Comparison of ENCODE assay signal across 17 mouse cellular contexts in the genomic region with DNA sequence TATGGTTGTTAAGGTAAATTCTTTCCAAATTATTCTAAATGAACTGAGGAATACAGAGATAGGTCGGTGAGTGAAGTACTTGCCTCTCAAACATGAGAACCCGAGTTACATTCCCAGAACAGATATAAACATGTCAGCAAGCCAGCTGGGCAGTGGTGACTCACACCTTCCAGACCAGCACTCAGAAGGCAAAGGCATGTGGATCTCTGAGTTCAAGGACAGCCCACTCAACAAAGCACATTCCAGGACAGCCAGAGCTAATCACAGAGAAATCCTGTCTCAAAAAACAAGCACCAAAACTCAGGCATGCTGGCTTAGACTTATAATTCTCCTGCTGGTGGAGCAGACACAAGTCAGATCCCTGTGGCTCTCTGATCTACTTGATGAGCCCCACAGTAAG. TPM values are rescaled to one million over a fixed set of nuclear protein-coding genes. Genes with fewer than 3 reads are reported as not detected.
DNase-seq lines count a peak whose midpoint lies in the region; ATAC-seq and TF ChIP-seq lines count a peak whose summit lies in the region.
"Had no signal": no experiment of that assay in that cellular context is flagged by ENCODE, and none has a peak within 500 bp of the region (broad histone marks: within the 10 kb centered on the region; RNA-seq: fewer than 3 reads in every experiment).

No protein-coding gene starts in this region.

- peak overlapping the region; percentile 20; the same call in 1 of the 2 replicates for H3K27ac ChIP-seq in heart, embryonic 15.5 days
- no peak overlapping the region for H3K27ac ChIP-seq in heart, adult 2 months
- H3K27ac ChIP-seq: midbrain, embryonic 13.5 days; neural tube, embryonic 13.5 days had no signal

- H3K79me2 ChIP-seq in heart, adult 2 months (replicated peaks; ENCODE audit: control insufficient read depth, insufficient read depth, low read length), result no peaks in the 10 kb centered on the region

- DNase-seq in adrenal gland, postnatal 10 days, result peak; percentile 12
- DNase-seq in adrenal gland, postnatal 14 days, result no peak
- DNase-seq in heart, adult 2 months, result no peak
- peak; percentile 49 for DNase-seq in 416B (ENCODE audit: low read depth)
- DNase-seq in brain, adult 2 months (ENCODE audit: low read depth, low spot score), result peak; percentile 8
- DNase-seq in embryo, embryonic 10 days (ENCODE audit: low spot score), result no peak
- DNase-seq in testis, postnatal 10 days (ENCODE audit: low spot score), result no peak
- DNase-seq: cerebellum, adult 2 months; cerebellum, postnatal 36 days; kidney, adult 8-10 months; kidney, postnatal 4 days; right cerebral cortex, adult 18-20 months; thymus, postnatal 14 days had no signal

- no peak overlapping the region for H3K4me2 ChIP-seq in heart, embryonic 15.5 days
- H3K4me2 ChIP-seq: liver, embryonic 11.5 days; midbrain, embryonic 13.5 days; neural tube, embryonic 13.5 days had no signal

- no peak overlapping the region for H3K4me3 ChIP-seq in heart, embryonic 15.5 days
- H3K4me3 ChIP-seq in heart, adult 2 months, result no peak overlapping the region
- H3K4me3 ChIP-seq: midbrain, embryonic 13.5 days; neural tube, embryonic 13.5 days had no signal

- no peak for TF ChIP-seq CTCF in heart, adult 2 months (IDR thresholded peaks at IDR 0.05)

- no peaks in the 10 kb centered on the region for H3K27me3 ChIP-seq in heart, embryonic 15.5 days
- no peaks in the 10 kb centered on the region for H3K27me3 ChIP-seq in heart, adult 2 months (ENCODE audit: control insufficient read depth, insufficient read depth, low read length)
- H3K27me3 ChIP-seq: neural tube, embryonic 13.5 days had no signal

- 30% methylated on average over 2 of the region's 2 CpGs for WGBS in heart, embryonic 15.5 days
- 36% methylated on average over 2 of the region's 2 CpGs for WGBS in heart, adult 2 months

- H3K9ac ChIP-seq in heart, embryonic 15.5 days, result no peak overlapping the region
- no peak overlapping the region for H3K9ac ChIP-seq in heart, adult 2 months (ENCODE audit: low read depth, low read length)
- H3K9ac ChIP-seq: midbrain, embryonic 13.5 days; neural tube, embryonic 13.5 days had no signal

- intact Hi-C loops in heart, adult 2 months (cut with DNase I), result no loop called here

- no peaks in the 10 kb centered on the region for H3K4me1 ChIP-seq in heart, embryonic 15.5 days (replicated peaks)
- H3K4me1 ChIP-seq in heart, adult 2 months (ENCODE audit: control insufficient read depth, insufficient read depth, low read length), result no peaks in the 10 kb centered on the region
- H3K4me1 ChIP-seq: midbrain, embryonic 13.5 days had no signal

- ATAC-seq in heart, embryonic 15.5 days (replicated peaks; ENCODE audit: insufficient number of reproducible peaks, insufficient read depth, low FRiP score, low read depth), result no peak
- ATAC-seq: midbrain, embryonic 13.5 days had no signal

- no peaks in the 10 kb centered on the region for H3K9me3 ChIP-seq in heart, embryonic 15.5 days (replicated peaks)
- H3K9me3 ChIP-seq: midbrain, embryonic 13.5 days; neural tube, embryonic 13.5 days had no signal

- no peaks in the 10 kb centered on the region for H3K36me3 ChIP-seq in heart, embryonic 15.5 days
- H3K36me3 ChIP-seq in heart, adult 2 months (ENCODE audit: control insufficient read depth, insufficient read depth, low read length), result no peaks in the 10 kb centered on the region
- H3K36me3 ChIP-seq: midbrain, embryonic 13.5 days; neural tube, embryonic 13.5 days had no signal

- TF ChIP-seq POLR2A in heart, adult 2 months (IDR thresholded peaks at IDR 0.05; ENCODE audit: insufficient read depth, low read depth, low read length), result no peak

- TF ChIP-seq EP300 in heart, adult 2 months (IDR thresholded peaks at IDR 0.05; ENCODE audit: insufficient read depth, low read depth, low read length), result no peak

RNA-seq across cellular contexts. Expression of a gene that starts 6.2 kb away (rescaled TPM):
- total RNA-seq in adrenal gland, postnatal 10 days (2021), result 10 to 100 TPM; 11.7 to 13.2 TPM
- total RNA-seq in adrenal gland, postnatal 14 days (2021), result 12.5 and 13.5 TPM in 2 replicates
- 94.9 and 97.2 TPM in 2 replicates for polyA plus RNA-seq in heart, embryonic 15.5 days (2015; fragmentation: Nextera tagmentation; extraction: Ambion mirVana)
- total RNA-seq in heart, adult 2 months (2021), result 1 to 10 TPM; 2.6 to 3.0 TPM
- 3.2 and 5.4 TPM in 2 replicates for polyA plus RNA-seq in heart, adult 2 months (2012; rRNA removed)

Comparison
In these comparisons a context has a peak if more than half of its experiments do, and no peak if none do; other contexts are left out.
1. DNase-seq: peak in adrenal gland, postnatal 10 days (single experiment), 416B (single experiment) and brain, adult 2 months (single experiment); none in adrenal gland, postnatal 14 days (single experiment), heart, adult 2 months (0 of 2), embryo, embryonic 10 days (single experiment) and testis, postnatal 10 days (single experiment).